In genomic region chr13:54263641-54264040, GRCm38 (mm10) we compare ENCODE assay signal across 12 mouse cellular contexts.
"Had no signal": no experiment of that assay in that cellular context is flagged by ENCODE, and none has a peak within 500 bp of the region (broad histone marks: within the 10 kb centered on the region; RNA-seq: fewer than 3 reads in every experiment).

No protein-coding gene starts in this region.

- ATAC-seq: liver, postnatal 0 days; midbrain, embryonic 15.5 days had no signal

- H3K9me3 ChIP-seq: limb, embryonic 12.5 days; liver, embryonic 13.5 days; lung, embryonic 15.5 days; midbrain, embryonic 15.5 days had no signal

- H3K4me3 ChIP-seq: limb, embryonic 12.5 days; liver, embryonic 13.5 days; lung, embryonic 15.5 days; megakaryocyte, embryonic 14.5 days; midbrain, embryonic 15.5 days had no signal

- H3K4me1 ChIP-seq: limb, embryonic 12.5 days; liver, embryonic 13.5 days; lung, embryonic 15.5 days had no signal

- H3K4me2 ChIP-seq: limb, embryonic 12.5 days; liver, embryonic 13.5 days; lung, embryonic 15.5 days; midbrain, embryonic 11.5 days; midbrain, embryonic 15.5 days had no signal

- DNase-seq: liver; liver, embryonic 13.5 days; liver, postnatal 0 days; lung, postnatal 14 days; right cerebral cortex, postnatal 14 days; thymus, postnatal 36 days had no signal

- H3K27me3 ChIP-seq: liver, embryonic 13.5 days; lung, embryonic 15.5 days; midbrain, embryonic 15.5 days had no signal

- H3K27ac ChIP-seq: limb, embryonic 12.5 days; liver, embryonic 13.5 days; lung, embryonic 15.5 days; macrophage; midbrain, embryonic 15.5 days had no signal

- H3K36me3 ChIP-seq: limb, embryonic 12.5 days; liver, embryonic 13.5 days; lung, embryonic 15.5 days; midbrain, embryonic 15.5 days had no signal

- H3K9ac ChIP-seq: limb, embryonic 12.5 days; liver, embryonic 13.5 days; liver, postnatal 0 days; lung, embryonic 15.5 days; midbrain, embryonic 15.5 days had no signal
